Mouse (Mus musculus) yolk sac, embryonic 10.5 days (tissue): ENCODE measurements around the gene Rab7b.

Experiments
- DNase-seq: peaks from one replicate; pipeline ENCODE4 v3.0.0-alpha.2; 2017; ENCODE audit warnings: low spot score

Rab7b gene

DNA sequence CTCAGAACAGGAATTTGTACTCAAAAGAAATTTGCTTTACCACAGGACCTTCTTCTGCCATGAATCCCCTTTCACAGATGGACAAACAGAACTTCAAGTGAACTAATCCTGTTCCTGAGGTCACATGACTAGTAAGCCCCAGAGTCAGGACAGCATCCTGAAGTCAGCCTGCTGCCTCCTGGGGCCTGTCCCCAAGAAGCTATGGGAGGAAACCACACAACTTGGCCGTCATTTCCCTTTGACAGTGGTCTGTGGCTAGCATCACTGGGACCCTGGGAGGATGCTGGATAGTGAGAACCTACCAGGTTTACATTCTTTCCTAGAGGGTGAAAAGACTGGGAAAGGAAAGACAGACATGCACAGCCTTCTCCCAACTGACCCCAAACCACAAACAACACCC is 50.3 kb downstream of the Rab7b start:
- DNase-seq: no peak

DNA sequence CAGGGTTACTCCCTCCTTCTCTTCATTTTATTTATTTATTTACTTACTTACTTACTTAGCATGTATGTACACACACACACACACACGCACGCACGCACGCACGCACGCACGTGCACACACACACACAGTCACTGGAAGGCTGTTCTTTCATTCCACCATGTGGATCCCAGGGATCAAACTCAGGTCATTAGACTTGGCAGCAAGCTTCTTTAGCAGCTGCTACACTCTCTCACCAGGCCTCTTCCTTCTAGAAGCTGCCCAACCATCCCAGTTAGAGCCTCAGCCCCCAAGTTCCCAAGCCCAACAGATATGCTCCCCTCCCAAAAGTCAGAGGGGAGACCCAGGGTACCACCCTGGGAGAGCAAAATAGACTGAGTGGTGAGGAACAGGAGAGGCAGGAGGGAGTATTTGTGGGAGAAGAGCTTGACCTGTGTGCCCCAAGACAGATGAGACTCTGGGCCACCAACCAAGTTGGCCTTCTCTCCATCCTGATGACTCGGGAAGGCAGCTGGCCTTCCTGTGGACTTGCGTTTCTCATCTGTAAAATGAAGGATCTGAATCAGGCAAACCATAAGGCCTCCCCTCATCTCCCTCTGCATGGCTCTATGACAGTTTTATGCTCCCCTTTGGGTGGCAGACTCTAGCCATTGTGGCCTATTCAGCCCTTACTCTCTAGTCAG is 51.1 kb downstream of the Rab7b start:
- no peak for DNase-seq

DNA sequence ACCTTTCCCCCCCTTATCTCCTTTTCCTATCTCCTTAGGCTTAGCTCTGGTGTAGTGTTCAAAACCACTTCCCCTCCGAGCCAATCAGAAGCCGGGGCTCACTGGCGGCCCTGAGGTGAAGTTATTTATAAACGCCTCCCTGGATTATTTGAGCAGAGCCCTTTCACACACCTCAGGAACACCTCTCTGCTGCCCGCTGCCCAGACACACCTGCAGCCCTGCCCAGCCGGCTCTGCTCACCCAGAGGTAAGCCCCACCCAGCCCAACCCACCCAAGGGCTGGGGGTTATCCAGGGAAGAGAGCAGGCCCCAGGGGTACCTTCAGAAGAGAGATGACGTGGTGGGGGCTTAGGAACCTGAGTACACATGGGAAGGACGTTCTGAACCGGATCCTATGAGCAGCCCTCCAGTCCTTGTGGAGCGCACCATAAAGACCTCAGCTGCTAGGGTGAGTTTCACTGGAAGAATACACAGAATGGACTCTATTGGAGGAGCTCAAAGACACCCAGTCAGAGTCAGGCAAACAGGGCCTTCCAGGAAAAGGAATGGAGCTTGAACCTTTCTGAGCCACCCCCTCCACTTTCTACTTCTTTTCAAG is 55.5 kb downstream of the Rab7b start, which contains the start of gene Slc26a9:
Gene Slc26a9 (plus strand): TSS at position 155 of the 597 bp plus-strand sequence.
- no peak for DNase-seq

DNA sequence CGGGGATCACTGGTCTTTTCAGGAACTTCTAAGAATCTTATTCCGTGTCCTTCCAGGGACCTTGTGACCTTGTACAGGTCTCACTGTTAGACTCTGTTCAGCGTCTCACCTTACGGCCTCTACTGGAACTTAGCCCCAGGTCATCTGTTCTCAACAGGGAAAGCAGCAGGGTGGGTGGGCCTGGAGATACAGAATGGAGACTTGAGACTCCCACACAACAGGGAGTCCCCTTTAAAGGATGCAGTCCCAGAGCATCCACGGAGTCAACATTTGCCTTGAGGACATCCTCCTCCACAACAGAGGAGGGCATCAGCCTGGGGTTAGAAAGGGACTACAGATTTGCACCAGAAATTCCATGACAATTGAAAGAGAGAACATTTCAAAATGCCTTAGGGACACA is 56.9 kb downstream of the Rab7b start:
- no peak for DNase-seq

DNA sequence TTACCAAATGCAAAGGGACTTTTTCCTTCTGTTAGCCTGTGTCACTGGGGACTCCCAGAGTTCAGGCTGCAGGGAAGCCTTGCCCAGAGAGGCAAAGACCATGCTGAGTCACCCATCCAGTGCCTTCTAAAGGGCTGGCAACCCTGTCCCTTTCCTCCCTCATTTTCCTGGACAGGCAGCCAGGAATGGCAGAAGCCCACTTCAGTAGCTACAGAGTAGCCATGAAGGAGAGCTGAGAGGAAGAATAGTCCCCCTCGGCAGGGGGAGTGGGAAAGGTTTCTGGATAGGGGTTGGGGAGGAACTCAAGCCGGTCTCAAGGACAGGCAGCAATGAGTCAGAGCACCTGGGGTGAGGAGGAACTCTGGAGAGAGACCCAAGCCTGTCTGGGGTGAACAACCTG is 59.3 kb downstream of the Rab7b start:
- no peak for DNase-seq

DNA sequence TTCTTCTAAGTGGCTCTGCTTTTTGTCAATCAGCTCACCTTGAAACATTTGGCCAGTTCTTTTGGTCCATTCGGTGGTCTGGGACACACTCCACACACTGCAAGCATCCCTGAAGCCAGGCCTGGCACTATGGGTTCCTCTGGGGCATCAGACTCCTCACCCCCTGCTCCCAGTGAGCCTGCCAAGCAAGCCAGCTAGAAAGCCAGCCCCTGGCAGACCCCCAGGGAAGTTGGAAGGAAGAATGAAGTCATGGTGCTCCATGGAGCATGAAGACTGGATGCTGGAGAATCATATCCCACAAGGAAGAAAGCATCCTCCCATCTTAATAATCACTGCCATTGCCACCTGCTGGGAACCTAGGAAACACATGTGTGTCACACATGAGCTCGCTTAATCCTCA is 60.1 kb downstream of the Rab7b start:
- DNase-seq: no peak

DNA sequence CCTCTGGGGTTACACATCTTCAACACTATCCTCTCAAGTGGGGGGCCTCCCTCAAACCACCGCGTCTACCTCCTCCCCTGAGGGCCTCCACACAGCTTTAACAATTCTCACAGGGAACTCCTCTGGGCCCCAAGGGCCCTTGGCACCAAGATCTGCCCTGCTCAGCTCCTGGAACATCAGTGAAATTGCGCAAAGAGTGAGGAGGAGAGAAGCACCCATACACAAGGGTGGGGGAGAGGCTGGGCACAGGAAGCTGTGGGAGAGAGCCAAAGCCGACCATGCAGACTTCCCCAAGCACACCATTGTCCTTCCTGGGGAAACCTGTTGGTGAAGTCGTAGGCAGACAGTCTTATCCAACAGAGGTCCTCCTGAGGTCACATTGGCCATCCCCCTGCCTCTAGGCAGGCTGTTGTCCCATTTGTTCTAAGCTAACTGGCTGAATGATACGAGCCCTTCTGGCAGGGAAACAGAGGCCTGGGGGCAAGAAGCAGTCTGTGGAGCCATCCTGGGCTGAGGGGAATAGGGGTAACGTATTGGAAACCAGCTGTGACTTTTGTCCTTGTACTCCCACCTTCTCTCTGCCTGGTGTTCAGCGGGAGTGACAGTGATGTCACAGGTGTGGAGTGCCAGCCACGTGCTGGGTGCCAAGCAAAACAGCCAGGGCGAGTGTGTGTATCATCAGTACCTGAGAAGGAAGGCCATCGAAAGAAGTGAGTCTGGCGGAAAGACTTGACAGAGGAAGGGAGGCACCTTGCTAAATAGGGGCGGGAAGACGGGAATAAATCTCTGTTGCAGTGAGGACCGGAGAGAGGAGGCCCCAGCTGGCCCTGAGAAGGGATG is 61.4 kb downstream of the Rab7b start:
- DNase-seq: no peak

DNA sequence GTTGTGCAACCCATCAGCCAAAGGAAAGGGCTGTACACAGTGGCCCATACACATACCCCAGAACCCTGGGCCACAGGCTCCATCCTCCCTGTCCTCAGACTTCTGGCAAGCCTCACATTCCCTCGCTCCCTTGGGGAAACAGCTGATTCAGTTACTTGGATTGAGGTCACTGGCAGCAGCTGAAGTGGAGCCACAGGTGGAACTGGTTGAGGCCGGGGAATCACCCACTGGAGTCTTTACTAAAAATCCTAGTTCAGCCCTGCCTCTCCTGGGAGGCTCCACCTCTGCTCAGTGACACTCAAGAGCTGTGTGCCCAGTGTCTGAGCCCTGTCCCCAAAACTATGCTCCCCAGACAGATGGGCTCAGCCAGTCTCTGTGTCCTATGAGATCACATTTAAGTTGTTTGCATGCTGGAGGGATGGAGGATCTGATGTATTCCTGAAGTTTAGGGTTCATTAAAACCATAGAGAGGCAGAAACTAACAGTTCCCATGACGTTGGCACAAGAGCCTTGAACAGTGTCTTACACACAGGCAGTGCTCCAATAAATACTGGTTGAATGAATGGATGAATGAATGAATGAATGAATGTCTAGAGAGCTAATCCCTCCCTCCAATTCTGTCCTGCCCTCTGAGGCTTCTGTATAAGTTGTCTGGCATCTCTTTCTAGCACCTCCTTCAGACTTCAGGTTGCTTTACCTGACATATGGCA is 62.8 kb downstream of the Rab7b start:
- DNase-seq: no peak

DNA sequence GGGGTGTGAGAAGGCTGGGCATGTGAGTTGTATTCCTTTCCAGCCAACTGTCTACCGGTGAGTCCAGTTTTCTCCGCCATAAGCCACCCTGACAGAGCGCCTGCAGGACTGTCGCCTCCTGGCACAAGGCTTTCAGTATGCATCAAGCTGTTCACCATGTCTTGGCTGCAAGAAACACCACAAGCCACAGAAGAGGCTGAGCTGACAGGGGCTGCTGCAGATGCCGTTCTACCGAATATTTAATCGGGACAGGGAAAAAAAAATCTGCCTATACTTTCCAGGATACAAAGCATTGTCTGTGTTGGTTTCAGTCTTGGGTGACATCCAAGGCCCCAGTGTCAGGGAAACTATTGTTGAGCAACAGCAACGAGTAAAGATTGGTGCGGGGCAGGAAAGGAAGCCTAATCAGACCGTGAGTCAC is 63.4 kb downstream of the Rab7b start:
- DNase-seq: no peak

DNA sequence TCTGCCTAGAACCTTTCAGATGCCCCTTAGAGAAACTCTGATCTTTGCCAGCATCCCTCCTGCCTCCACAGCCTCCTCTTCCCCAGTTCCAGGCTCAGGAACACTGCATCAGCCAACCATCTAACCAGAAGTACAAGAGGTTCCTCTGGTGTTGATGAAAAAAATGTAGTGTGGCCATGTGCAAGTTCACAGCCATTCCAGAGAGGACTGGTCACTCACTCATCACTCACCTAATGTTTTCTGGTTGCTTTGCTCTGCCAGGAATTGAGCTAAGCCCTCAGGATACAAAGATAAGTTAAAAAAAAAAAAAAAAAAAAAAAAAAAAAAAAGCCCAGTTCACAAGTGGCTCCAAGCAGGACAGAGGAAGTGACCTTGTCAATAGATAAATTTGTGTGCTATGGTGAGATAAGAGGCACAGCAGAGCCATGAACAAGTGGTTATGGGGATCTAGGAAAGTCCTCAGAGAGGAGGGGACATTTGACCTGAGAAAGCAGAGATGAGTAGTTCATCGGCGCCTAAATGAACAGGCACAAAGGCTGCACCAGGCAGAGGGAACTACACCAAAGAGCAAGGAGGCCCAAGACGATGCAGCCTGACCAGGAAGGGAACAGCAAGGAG is 65.8 kb downstream of the Rab7b start:
- no peak for DNase-seq

DNA sequence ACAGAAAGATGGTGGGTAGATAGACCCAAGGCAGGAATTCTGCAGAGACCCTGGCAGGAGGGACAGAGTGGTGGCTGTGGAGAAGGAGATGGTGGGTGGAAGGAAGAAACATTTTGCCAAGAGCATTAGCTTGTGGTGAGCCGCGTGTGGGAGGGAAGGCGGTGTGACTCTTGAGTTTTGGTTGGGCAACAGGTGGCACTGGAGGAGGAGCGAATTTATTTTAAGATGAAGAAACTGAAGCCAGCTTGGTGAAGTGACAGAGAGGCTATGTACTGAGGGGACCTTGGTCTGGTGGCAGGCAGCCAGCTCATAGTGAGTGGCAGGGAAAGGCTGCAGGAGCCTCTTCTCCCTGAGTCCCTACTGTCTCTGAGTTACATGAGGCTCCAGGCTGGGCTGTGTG is 66.4 kb downstream of the Rab7b start:
- no peak for DNase-seq

DNA sequence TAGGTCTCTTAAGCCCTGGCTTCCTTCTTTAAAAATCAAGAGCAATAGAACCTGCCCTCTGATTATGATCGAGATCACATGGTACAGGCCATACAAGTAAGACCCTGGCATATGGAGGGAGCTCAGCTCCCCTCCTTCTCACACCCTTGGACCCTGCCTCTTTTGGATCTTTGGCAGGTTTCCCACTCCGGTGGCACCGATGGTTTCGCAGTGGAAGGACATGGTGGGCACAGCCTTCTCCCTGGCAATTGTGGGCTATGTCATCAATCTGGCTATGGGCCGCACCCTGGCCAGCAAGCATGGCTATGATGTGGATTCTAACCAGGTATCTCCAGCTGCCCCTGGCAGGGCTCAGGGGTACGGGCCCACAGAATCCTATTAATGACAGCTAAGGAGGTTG is 68.7 kb downstream of the Rab7b start:
- no peak for DNase-seq

DNA sequence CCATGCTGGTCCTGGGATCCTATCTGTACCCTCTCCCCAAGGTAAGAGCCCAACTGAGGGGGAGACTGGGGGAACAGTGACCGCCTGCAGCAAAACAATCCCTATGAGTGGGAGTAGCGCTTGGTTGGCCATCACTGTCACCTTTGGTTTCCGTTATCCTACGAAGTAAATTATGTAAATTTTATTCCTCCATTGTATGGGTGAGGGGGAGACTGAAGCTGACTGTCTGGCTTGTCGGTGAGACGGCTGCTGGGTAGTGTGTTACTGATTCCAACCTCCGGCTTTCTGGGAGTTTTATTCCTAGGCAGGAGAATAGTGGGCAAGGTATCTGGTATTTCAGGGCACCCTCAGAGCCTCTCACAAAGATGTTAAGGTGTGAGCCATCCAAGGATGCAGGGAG is 70.3 kb downstream of the Rab7b start:
- no peak for DNase-seq

DNA sequence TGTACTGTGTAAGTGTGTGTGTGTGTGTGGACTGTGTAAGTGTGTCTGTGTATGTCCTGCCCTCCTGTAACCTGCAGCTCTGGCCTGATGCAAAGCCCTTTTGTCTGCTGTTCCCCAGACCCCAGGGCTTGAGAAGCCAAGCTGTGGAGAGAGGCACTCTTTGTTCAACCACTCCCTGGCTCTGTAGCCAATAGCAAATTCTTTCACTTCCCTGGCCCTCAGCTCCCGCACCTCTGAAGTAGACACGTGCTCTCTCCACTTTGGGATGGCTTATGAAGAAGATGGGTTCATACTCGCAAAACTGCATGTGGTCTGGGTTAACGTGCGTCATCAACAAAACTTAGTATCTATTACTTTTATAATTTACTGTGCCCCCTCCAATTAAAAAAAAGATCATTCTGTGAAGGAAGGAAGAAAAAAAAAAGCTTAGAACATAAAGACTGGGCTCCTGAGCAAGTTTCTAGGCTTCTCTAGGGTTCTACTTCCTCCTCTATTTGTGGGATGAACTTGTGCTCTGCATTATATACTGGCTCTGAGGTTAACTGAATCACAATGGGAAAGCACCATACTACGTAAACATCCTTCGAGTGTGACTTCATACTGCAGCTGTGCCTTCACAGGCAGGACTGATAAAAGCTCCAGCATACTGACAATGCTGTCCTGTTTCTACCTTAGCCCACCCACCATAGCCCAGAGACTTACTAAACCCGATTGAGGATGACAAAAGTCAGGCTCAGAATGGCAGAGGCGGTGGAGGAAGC is 71.4 kb downstream of the Rab7b start:
- no peak for DNase-seq

DNA sequence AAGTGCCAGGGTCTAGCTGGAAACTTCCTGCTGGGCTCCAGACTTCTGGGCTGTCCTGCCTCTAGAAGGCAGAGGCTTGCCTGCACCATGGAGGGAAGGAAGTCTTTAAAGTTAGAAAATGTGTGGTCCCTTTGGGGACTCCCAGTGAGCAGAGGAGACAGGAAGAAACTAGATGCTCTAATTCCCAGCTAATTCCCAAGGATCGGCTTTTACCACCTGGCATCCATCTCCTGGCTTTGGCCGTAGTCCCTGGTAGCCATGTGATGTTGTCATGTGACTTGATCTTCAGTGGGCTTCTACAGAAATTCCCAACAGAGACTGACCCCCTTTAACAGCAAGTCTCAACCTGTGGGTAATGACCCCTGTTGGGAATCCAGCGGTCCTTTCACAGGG is 71.9 kb downstream of the Rab7b start:
- DNase-seq: no peak

DNA sequence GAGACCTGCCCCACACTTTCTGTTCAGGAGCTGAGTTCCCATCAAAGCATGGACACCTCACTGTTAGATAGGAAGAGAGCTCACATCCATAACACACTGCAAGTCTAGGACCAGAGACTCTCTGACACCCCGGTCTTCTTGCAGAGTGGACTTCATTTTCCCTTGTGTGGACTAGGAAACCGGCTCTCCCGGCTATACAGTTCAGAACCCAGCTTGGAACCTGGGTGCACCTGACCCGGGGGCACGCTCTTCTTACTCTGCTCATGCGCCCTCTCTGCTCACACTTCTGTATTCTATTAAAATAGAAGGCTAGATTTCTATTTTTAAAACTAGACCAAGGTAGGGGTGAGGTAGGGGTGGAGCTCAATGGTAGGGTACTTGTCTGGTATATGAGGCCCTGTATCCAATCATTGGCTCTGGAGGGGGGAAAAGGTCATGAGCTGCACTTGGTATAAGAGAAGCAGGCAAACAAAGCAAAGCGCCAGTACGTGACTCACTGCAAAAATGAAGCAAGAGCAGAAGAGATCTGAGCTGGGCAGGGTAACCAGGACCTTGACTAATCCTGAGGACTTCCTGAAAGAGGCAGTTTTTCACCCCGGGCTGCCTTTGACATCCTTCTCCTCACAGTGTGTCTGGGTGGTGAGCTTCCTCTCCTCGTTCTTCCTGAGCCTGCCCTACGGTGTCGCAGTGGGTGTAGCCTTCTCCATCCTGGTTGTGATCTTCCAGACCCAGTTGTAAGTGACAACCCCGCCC is 72.8 kb downstream of the Rab7b start:
- DNase-seq: no peak

DNA sequence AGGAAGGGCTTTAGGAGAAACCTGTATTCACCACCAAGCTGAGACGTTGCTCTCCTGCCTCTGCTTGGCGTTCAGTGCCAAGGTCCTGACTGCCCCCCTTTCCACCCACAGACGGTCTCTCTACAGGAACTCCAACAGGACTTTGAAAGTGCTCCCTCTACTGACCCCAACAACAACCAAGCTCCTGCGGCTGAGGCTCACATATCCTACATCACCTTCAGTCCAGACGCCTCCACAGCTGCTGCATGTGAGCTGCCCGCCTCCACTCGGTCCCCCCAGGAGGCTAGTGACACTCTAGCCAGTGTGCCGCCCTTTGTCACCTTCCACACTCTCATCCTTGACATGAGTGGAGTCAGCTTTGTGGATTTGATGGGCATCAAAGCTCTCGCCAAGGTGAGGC is 75.2 kb downstream of the Rab7b start:
- DNase-seq: no peak

DNA sequence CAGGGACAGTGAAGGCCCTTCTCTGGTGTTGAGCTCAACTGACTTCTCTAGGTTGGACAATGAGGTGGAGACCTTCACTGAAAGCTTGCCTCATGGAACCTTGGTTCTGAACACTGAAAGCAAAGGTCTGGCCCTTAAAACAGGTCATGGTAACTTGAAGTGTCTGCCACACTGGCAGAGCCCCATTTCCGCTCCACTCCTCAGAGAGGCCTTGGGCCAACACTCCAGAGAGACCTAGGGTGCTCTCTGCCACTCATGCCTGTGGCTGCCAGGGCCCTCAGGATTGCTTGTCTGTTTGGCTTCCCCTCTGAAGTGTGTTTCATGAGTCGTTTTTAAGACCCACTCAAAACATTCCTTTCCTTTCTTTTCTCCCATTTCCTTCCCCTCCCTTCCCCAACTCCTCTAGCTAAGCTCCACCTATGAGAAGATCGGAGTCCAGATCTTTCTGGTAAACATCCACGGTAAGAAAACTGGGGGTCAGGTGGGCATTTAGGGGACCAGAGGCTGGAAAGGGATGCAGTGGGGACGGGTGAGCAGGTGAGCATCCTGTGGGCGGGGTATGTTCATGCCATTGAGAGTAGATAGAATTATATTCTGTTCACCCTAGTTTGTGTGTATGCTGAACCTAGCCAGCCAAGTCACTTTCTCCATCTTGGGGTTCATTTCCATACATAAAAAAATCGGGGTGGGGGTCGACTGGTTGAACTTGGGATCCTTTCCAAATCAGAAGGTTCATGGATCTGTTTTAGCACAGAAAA is 76.3 kb downstream of the Rab7b start:
- no peak for DNase-seq
